Mouse (Mus musculus) liver, postnatal 0 days (tissue): Measurements from ENCODE around the gene Olfr324. TPM values are rescaled to one million over a fixed set of nuclear protein-coding genes. Genes with fewer than 3 reads are reported as not detected.

Experiments
- ATAC-seq: fragments of 200-750 bp; cut with Nextera tagmentation; 2 replicates; pipeline ENCODE4 v1.8.0; 2017; ENCODE audit warnings: mild to moderate bottlenecking, moderate library complexity
- DNase-seq: peaks from one replicate; pipeline ENCODE4 v3.0.0-alpha.2; 2016
- H3K27ac ChIP-seq: fragments of 300-500 bp; sonication (generic); 2 replicates; pipeline ENCODE4 v1.5.1; 2014; ENCODE audit warnings: antibody characterized with exemption, moderate library complexity, mild to moderate bottlenecking, low read depth
- H3K27me3 ChIP-seq: fragments of 300-500 bp; sonication (generic); 2 replicates; pipeline ENCODE4 v1.6.1; 2014; ENCODE audit warnings: low read length, control low read depth, mixed read lengths; ENCODE audit not compliant: insufficient read depth
- H3K36me3 ChIP-seq: fragments of 300-500 bp; sonication (generic); replicated peaks from 2 replicates; pipeline ENCODE4 v1.6.1; 2014; ENCODE audit warnings: mild to moderate bottlenecking, control low read depth, low read length, moderate library complexity, mixed read lengths; ENCODE audit not compliant: insufficient read depth
- H3K4me1 ChIP-seq: fragments of 300-500 bp; sonication (generic); 2 replicates; pipeline ENCODE4 v1.6.1; 2014; ENCODE audit warnings: antibody characterized with exemption, mild to moderate bottlenecking, control low read depth; ENCODE audit not compliant: insufficient read depth
- H3K4me2 ChIP-seq: fragments of 300-500 bp; sonication (generic); 2 replicates; pipeline ENCODE4 v1.6.1; 2014; ENCODE audit warnings: low read depth, mild to moderate bottlenecking, low read length, moderate library complexity, mixed read lengths
- H3K4me3 ChIP-seq: fragments of 300-500 bp; sonication (generic); 2 replicates; pipeline ENCODE4 v1.5.1; 2014; ENCODE audit warnings: low read depth, low read length
- H3K9ac ChIP-seq: fragments of 300-500 bp; sonication (generic); replicated peaks from 2 replicates; pipeline ENCODE4 v1.6.1; 2014; ENCODE audit warnings: mild to moderate bottlenecking, moderate library complexity
- H3K9me3 ChIP-seq: fragments of 300-500 bp; sonication (generic); 2 replicates; pipeline ENCODE4 v1.6.1; 2016; ENCODE audit warnings: mild to moderate bottlenecking, control low read depth, low read length, mixed read lengths
- CTCF ChIP-seq: sonication (generic); IDR thresholded peaks from 2 replicates; pipeline ENCODE4 v1.5.1; 2016; ENCODE audit warnings: antibody characterized with exemption, low read depth
- EP300 ChIP-seq: IDR thresholded peaks from 2 replicates; pipeline ENCODE4 v1.6.1; 2016; ENCODE audit warnings: antibody characterized with exemption, low read depth, mild to moderate bottlenecking
- WGBS: fragments of 180-500 bp; shearing (Covaris S2); extraction: QIAGEN DNeasy Blood & Tissue Kit; methylation state at CpG from one replicate; pipeline ENCODE4 v1.1.7; 2014; ENCODE audit not compliant: insufficient replicate concordance; 5-methylcytosine and 5-hydroxymethylcytosine counted together
- polyA plus RNA-seq: library from polyadenylated mRNA; unstranded; fragments of >200 nt; fragmentation: Nextera tagmentation; extraction: Ambion mirVana; gene quantifications from 2 replicates; pipeline ENCODE4 v1.2.1, GENCODE M21; 2015

Olfr324 gene
- polyA plus RNA-seq, 1 experiment from 2014 or later: not detected

DNA sequence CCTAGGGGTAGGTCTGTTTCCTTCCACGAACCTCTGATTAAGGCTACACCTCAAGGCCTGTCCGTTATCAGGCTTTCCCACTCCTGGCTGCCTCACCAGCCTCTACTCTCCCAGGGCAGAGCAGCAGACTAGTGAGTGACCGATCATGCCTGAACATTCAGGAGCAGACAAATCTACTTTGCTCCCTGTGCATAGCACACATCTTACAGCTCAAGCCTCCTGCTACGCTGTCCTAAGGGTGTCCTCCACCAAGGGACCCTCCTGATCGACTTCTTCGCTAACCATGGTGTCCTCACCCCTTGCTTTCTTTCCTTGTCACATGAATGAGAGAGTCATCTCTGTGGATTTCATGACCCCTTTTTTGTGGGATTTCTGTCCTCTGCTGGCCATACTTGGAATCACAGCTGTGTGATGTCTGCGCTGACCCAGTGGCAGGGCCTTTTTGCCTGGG is 7.0 kb upstream of the Olfr324 start:
- Histone ChIP-seq H3K9me3 (no peaks in the 10 kb centered on the region), H3K4me1 (peaks cover 6% of the 10 kb centered on the region), H3K27ac (peak overlapping the region; percentile 58), H3K36me3 (no peaks in the 10 kb centered on the region), H3K9ac (no peak overlapping the region), H3K4me2 (peak overlapping the region; percentile 45), H3K4me3 (no peak overlapping the region), H3K27me3 (no peaks in the 10 kb centered on the region)
- WGBS: 50% methylated on average over 7 of the region's 7 CpGs
- ATAC-seq (peak; percentile 100), DNase-seq (peak; percentile 49)
- TF ChIP-seq CTCF: peak; percentile 87
- peak; percentile 84 for TF ChIP-seq EP300

DNA sequence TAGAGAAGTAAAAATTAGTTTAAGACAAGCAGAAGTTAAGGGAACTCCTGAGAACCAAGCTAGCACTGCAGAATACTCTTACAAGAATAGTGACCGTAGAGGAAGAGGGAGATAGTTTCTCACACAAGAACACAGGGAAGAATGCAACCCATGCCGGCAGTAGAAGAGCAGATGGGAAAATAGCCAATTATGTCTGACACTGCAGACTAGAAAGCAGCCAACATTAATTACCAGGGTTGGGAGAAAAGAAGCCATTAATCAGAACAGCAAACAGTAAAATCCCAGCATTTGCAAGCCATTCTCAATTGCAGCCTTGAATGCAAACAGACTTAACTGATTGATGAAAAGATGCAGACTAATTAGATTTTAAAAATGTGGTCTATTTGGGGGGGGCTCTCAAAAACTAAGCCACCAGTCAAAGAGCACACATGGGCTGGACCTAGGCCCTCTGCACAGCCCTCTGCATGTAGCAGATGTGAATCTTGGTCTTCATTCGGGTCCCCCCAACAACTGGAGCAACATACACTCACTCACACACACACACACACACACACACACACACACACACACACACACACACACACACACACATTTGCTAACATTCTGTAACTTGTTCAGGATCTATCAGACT is 6.2 kb upstream of the Olfr324 start:
- no peaks in the 10 kb centered on the region for H3K27me3 ChIP-seq
- H3K9me3 ChIP-seq: no peaks in the 10 kb centered on the region
- no peak overlapping the region for H3K4me3 ChIP-seq
- DNase-seq: no peak
- no peak overlapping the region for H3K27ac ChIP-seq
- H3K9ac ChIP-seq: no peak overlapping the region
- peaks cover 6% of the 10 kb centered on the region for H3K4me1 ChIP-seq
- ATAC-seq: no peak
- 60% methylated on average over 3 of the region's 3 CpGs for WGBS
- no peaks in the 10 kb centered on the region for H3K36me3 ChIP-seq
- no peak overlapping the region for H3K4me2 ChIP-seq
- TF ChIP-seq CTCF: no peak

DNA sequence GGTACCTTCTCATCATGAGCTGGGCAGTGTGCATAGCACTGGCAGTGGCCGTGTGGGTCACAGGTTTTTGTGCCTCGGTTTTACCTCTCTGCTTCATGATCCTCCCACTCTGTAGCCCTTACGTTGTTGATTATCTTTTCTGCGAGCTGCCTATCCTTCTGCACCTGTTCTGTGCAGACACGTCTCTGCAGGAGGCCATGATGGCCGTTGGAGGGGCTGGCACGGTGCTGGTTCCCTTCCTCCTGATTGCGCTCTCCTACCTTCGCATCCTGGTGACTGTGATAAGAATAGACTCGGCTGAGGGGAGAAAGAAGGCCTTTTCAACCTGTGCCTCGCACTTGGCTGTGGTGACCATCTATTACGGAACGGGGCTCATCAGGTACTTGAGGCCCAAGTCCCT is 2.9 kb downstream of the Olfr324 start:
- H3K4me3 ChIP-seq: no peak overlapping the region
- DNase-seq: no peak
- no peak for TF ChIP-seq EP300
- no peak for TF ChIP-seq CTCF
- no peak overlapping the region for H3K9ac ChIP-seq
- H3K36me3 ChIP-seq: no peaks in the 10 kb centered on the region
- 66% methylated on average over 13 of the region's 13 CpGs for WGBS
- H3K9me3 ChIP-seq: no peaks in the 10 kb centered on the region
- no peaks in the 10 kb centered on the region for H3K4me1 ChIP-seq
- no peak for ATAC-seq
- no peaks in the 10 kb centered on the region for H3K27me3 ChIP-seq
- no peak overlapping the region for H3K4me2 ChIP-seq
- H3K27ac ChIP-seq: no peak overlapping the region

DNA sequence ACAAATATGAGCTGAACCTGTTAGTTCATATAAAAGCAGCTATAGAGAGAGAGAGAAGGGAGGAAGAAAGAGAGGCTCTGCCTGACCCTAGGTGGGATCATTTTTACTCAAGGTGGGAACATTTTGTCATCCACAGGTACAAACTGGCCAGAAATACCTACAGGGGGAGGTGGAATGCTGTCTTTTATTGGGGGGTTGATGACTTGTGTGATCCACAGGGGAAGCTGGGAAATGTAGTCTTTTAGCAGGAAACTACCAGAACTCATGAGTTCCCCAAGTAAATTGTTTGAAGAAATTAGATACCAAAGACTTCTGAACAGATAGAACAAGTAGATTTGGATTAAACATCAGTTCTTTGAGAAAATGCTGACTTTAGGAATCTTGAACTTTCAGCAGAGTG is 7.1 kb downstream of the Olfr324 start:
- DNase-seq: no peak
- no peak for TF ChIP-seq EP300
- TF ChIP-seq CTCF: no peak
- no peaks in the 10 kb centered on the region for H3K36me3 ChIP-seq
- H3K27me3 ChIP-seq: no peaks in the 10 kb centered on the region
- ATAC-seq: no peak
- H3K9me3 ChIP-seq: no peaks in the 10 kb centered on the region
- H3K4me2 ChIP-seq: no peak overlapping the region
- H3K4me1 ChIP-seq: peaks cover 7% of the 10 kb centered on the region; the same call in 1 of the 2 replicates
- no peak overlapping the region for H3K4me3 ChIP-seq
- no peak overlapping the region for H3K9ac ChIP-seq
- H3K27ac ChIP-seq: no peak overlapping the region

DNA sequence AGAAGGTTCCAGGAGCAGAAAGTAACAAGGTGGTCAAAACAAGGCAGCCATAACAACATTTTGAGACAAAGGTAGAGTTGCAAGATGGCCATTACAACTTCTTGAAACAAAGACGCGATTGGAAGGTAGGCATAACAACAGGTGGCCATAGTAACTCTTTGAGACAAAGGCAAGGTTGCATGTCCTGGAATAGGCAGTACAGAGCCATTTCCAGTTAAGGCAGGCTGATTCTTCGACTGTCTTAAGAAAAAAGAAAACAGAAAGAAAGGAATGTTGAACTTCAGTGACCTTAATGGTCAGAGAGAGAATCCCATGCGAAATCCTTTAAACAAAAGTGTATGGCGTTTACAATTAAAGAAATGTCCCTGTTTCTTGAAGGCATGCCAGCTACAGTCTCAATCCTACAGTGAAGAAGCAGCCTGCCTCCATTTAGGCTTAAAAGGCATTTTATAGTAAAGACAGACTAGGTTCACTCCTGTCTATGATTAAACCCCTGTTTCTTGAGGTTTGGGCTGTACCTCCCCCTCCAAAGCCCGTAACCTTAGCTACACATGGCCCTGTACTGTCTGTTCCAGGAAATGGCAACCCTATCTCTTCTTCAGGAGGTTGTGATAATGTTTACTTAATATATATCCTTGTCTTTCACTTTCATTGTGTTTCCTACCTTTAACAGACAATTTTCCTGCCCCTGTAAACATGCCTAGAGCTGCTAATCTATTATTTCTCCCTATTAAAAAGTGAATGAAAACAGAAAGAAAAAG is 8.1 kb downstream of the Olfr324 start:
- no peak for ATAC-seq
- 72% methylated on average over 6 of the region's 6 CpGs for whole genome bisulfite sequencing

DNA sequence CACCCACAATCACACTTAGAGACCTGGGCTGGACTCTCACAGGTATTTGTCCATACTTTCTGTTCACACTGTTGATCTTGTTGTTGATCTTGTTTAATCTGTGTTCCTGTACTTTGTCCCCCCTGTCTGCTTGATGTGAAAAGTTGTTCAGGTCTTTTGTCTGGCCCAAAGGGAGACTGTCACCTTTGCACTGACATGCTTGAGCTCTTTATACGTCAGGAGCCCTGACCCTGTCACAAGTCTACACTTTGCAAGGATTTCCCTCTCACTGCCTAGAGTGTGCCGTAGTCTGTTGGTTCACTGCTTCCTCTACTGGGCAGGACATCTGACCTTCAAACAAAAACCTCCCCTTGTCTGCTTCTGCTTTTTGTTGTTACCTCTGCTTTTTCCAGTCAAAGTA is 9.8 kb downstream of the Olfr324 start:
- H3K36me3 ChIP-seq: no peaks in the 10 kb centered on the region
- TF ChIP-seq CTCF (no peak), EP300 (no peak)
- H3K4me3 ChIP-seq: no peak overlapping the region
- H3K9me3 ChIP-seq: no peaks in the 10 kb centered on the region
- peaks cover 7% of the 10 kb centered on the region; the same call in 1 of the 2 replicates for H3K4me1 ChIP-seq
- DNase-seq (no peak), ATAC-seq (peak; percentile 78)
- no peak overlapping the region for H3K9ac ChIP-seq
- H3K27me3 ChIP-seq: no peaks in the 10 kb centered on the region
- H3K4me2 ChIP-seq: no peak overlapping the region
- 38% methylated on average over 2 of the region's 2 CpGs for WGBS
- peak overlapping the region; percentile 39 for H3K27ac ChIP-seq

More for the DNA sequence above, 8.1 kb downstream of the Olfr324 start:
- no peak overlapping the region for H3K4me3 ChIP-seq
- H3K9me3 ChIP-seq: no peaks in the 10 kb centered on the region
- H3K36me3 ChIP-seq: no peaks in the 10 kb centered on the region
- no peaks in the 10 kb centered on the region for H3K27me3 ChIP-seq
- no peak for TF ChIP-seq CTCF
- TF ChIP-seq EP300: no peak
- no peak overlapping the region for H3K27ac ChIP-seq
- no peak overlapping the region for H3K9ac ChIP-seq
- peaks cover 7% of the 10 kb centered on the region; the same call in 1 of the 2 replicates for H3K4me1 ChIP-seq
- no peak for DNase-seq
- no peak overlapping the region for H3K4me2 ChIP-seq
